Mouse (Mus musculus) heart, embryonic 12.5 days (tissue): ENCODE results near the gene Tut1. TPM values are rescaled to one million over a fixed set of nuclear protein-coding genes. Genes with fewer than 3 reads are reported as not detected.

ENCODE experiments used
- ATAC-seq: fragments of 200-750 bp; cut with Nextera tagmentation; 2 replicates; pipeline ENCODE4 v1.8.0; 2017; ENCODE audit warnings: moderate TSS enrichment, moderate library complexity; ENCODE audit not compliant: insufficient number of reproducible peaks, low FRiP score
- H3K27ac ChIP-seq: fragments of 300-500 bp; sonication (generic); 2 replicates; pipeline ENCODE4 v1.5.1; 2016; ENCODE audit warnings: mild to moderate bottlenecking, moderate library complexity; ENCODE audit not compliant: poor library complexity, severe bottlenecking
- H3K27me3 ChIP-seq: fragments of 300-500 bp; sonication (generic); replicated peaks from 2 replicates; pipeline ENCODE4 v1.6.1; 2016; ENCODE audit warnings: mild to moderate bottlenecking, moderate library complexity
- H3K36me3 ChIP-seq: fragments of 300-500 bp; sonication (generic); 2 replicates; pipeline ENCODE4 v1.6.1; 2016; ENCODE audit warnings: mild to moderate bottlenecking, moderate library complexity
- H3K4me1 ChIP-seq: fragments of 300-500 bp; sonication (generic); replicated peaks from 2 replicates; pipeline ENCODE4 v1.6.1; 2016; ENCODE audit warnings: mild to moderate bottlenecking
- H3K4me2 ChIP-seq: fragments of 300-500 bp; sonication (generic); 2 replicates; pipeline ENCODE4 v1.6.1; 2016; ENCODE audit warnings: mild to moderate bottlenecking, moderate library complexity
- H3K4me3 ChIP-seq: fragments of 300-500 bp; sonication (generic); 2 replicates; pipeline ENCODE4 v1.5.1; 2016; ENCODE audit warnings: mild to moderate bottlenecking
- H3K9ac ChIP-seq: fragments of 300-500 bp; sonication (generic); 2 replicates; pipeline ENCODE4 v1.6.1; 2016; ENCODE audit warnings: mild to moderate bottlenecking, moderate library complexity
- H3K9me3 ChIP-seq: fragments of 300-500 bp; sonication (generic); replicated peaks from 2 replicates; pipeline ENCODE4 v1.6.1; 2016; ENCODE audit warnings: mild to moderate bottlenecking, moderate library complexity
- WGBS: fragments of 180-500 bp; shearing (Covaris S2); methylation state at CpG from one replicate; pipeline ENCODE4 v1.1.7; 2016; 5-methylcytosine and 5-hydroxymethylcytosine counted together
- polyA plus RNA-seq: library from polyadenylated mRNA; unstranded; fragments of >200 nt; fragmentation: Nextera tagmentation; extraction: Ambion mirVana; gene quantifications from 2 replicates; pipeline ENCODE4 v1.2.1, GENCODE M21; 2016

Gene Tut1
- 17.1 and 19.4 TPM in 2 replicates for polyA plus RNA-seq

- no peaks in the 10 kb centered on the region for H3K9me3 ChIP-seq
- no peaks in the 10 kb centered on the region for H3K27me3 ChIP-seq
- 1% methylated on average over 46 of the region's 46 CpGs for WGBS
- peak within 1 kb of the TSS; percentile 87 for H3K4me3 ChIP-seq
- peak within 1 kb of the TSS; percentile 81 for H3K4me2 ChIP-seq
- H3K27ac ChIP-seq = peak within 1 kb of the TSS; percentile 76
- H3K36me3 ChIP-seq = peaks cover 71% of the 10 kb centered on the region
- ATAC-seq = peak; percentile 90
- peak within 1 kb of the TSS; percentile 86 for H3K9ac ChIP-seq
- H3K4me1 ChIP-seq = peaks cover 16% of the 10 kb centered on the region
Observed at GRCm38 (mm10) chr19:8953135-8954039, at the start of gene Tut1. Gene Tut1, plus strand, starts transcription at chr19:8953847.

- Histone ChIP-seq H3K9ac (no peak overlapping the region), H3K4me1 (no peaks in the 10 kb centered on the region), H3K36me3 (peaks cover 95% of the 10 kb centered on the region), H3K27me3 (no peaks in the 10 kb centered on the region), H3K27ac (no peak overlapping the region), H3K9me3 (no peaks in the 10 kb centered on the region), H3K4me3 (no peak overlapping the region), H3K4me2 (no peak overlapping the region)
- 84% methylated on average over 6 of the region's 6 CpGs for WGBS
- no peak for ATAC-seq
Observed at GRCm38 (mm10) chr19:8908531-8908930, 45.1 kb upstream of the Tut1 start.

GRCm38 (mm10) chr19:8911810-8912209 lies 41.8 kb upstream of the Tut1 start:
- no peaks in the 10 kb centered on the region for H3K9me3 ChIP-seq
- H3K4me1 ChIP-seq = no peaks in the 10 kb centered on the region
- no peak overlapping the region for H3K9ac ChIP-seq
- H3K4me2 ChIP-seq = no peak overlapping the region
- H3K36me3 ChIP-seq = peaks cover 100% of the 10 kb centered on the region
- 90% methylated on average over 5 of the region's 5 CpGs for WGBS
- no peak for ATAC-seq
- no peak overlapping the region for H3K4me3 ChIP-seq
- H3K27ac ChIP-seq = no peak overlapping the region
- no peaks in the 10 kb centered on the region for H3K27me3 ChIP-seq

- peaks cover 79% of the 10 kb centered on the region for H3K36me3 ChIP-seq
- ATAC-seq = no peak
- H3K9ac ChIP-seq = no peak overlapping the region
- WGBS = 93% methylated on average over 3 of the region's 3 CpGs
- H3K4me2 ChIP-seq = no peak overlapping the region
- no peaks in the 10 kb centered on the region for H3K4me1 ChIP-seq
- no peaks in the 10 kb centered on the region for H3K9me3 ChIP-seq
- H3K4me3 ChIP-seq = no peak overlapping the region
- H3K27me3 ChIP-seq = no peaks in the 10 kb centered on the region
- H3K27ac ChIP-seq = no peak overlapping the region
Observed at GRCm38 (mm10) chr19:8914212-8914611, 39.4 kb upstream of the Tut1 start.

GRCm38 (mm10) chr19:8919000-8919399 lies 34.6 kb upstream of the Tut1 start:
- WGBS = 92% methylated on average over 3 of the region's 3 CpGs

GRCm38 (mm10) chr19:8919684-8920072 lies 34.0 kb upstream of the Tut1 start:
- no peaks in the 10 kb centered on the region for H3K9me3 ChIP-seq
- H3K4me3 ChIP-seq = peak overlapping the region; percentile 86
- peak overlapping the region; percentile 86 for H3K27ac ChIP-seq
- no peak overlapping the region for H3K9ac ChIP-seq
- H3K4me2 ChIP-seq = peak overlapping the region; percentile 83
- WGBS = 64% methylated on average over 6 of the region's 6 CpGs
- peaks cover 31% of the 10 kb centered on the region for H3K36me3 ChIP-seq
- H3K27me3 ChIP-seq = no peaks in the 10 kb centered on the region
- no peak for ATAC-seq
- peaks cover 15% of the 10 kb centered on the region for H3K4me1 ChIP-seq

More at GRCm38 (mm10) chr19:8919000-8919399, 34.6 kb upstream of the Tut1 start:
- Histone ChIP-seq H3K9ac (no peak overlapping the region), H3K27me3 (no peaks in the 10 kb centered on the region), H3K4me3 (no peak overlapping the region), H3K4me1 (peaks cover 15% of the 10 kb centered on the region), H3K27ac (no peak overlapping the region), H3K4me2 (no peak overlapping the region), H3K9me3 (no peaks in the 10 kb centered on the region), H3K36me3 (peaks cover 34% of the 10 kb centered on the region)
- ATAC-seq = no peak

GRCm38 (mm10) chr19:8920073-8920736 lies 33.4 kb upstream of the Tut1 start, which contains the start of gene B3gat3:
Gene B3gat3, plus strand, starts transcription at chr19:8920374.
- Histone ChIP-seq H3K4me1 (peaks cover 15% of the 10 kb centered on the region), H3K9ac (peak within 1 kb of the TSS; percentile 88), H3K9me3 (no peaks in the 10 kb centered on the region), H3K4me2 (peak within 1 kb of the TSS; percentile 83), H3K27me3 (no peaks in the 10 kb centered on the region), H3K27ac (peak within 1 kb of the TSS; percentile 86), H3K4me3 (peak within 1 kb of the TSS; percentile 86), H3K36me3 (peaks cover 27% of the 10 kb centered on the region)
- ATAC-seq = peak; percentile 98
- 2% methylated on average over 50 of the region's 50 CpGs for WGBS

GRCm38 (mm10) chr19:8920836-8921291 lies 32.8 kb upstream of the Tut1 start:
- Histone ChIP-seq H3K4me2 (peak overlapping the region; percentile 83), H3K4me1 (peaks cover 15% of the 10 kb centered on the region), H3K36me3 (peaks cover 27% of the 10 kb centered on the region), H3K27ac (peak overlapping the region; percentile 86), H3K4me3 (peak overlapping the region; percentile 86), H3K9me3 (no peaks in the 10 kb centered on the region), H3K27me3 (no peaks in the 10 kb centered on the region), H3K9ac (peak overlapping the region; percentile 88)
- no peak for ATAC-seq
- 1% methylated on average over 6 of the region's 6 CpGs for WGBS

- ATAC-seq = no peak
- 78% methylated on average over 9 of the region's 9 CpGs for WGBS
- Histone ChIP-seq H3K27me3 (no peaks in the 10 kb centered on the region), H3K36me3 (peaks cover 27% of the 10 kb centered on the region), H3K9me3 (no peaks in the 10 kb centered on the region), H3K4me2 (peak overlapping the region; percentile 83), H3K4me3 (no peak overlapping the region; the same call in 1 of the 2 replicates), H3K4me1 (peaks cover 15% of the 10 kb centered on the region), H3K9ac (0 out of 2 replicates have a peak overlapping the region, but pooled peaks have one; percentile 25), H3K27ac (no peak overlapping the region)
Observed at GRCm38 (mm10) chr19:8921741-8922140, 31.9 kb upstream of the Tut1 start.

GRCm38 (mm10) chr19:8926766-8927165 lies 26.9 kb upstream of the Tut1 start:
- H3K36me3 ChIP-seq = peaks cover 41% of the 10 kb centered on the region
- H3K9ac ChIP-seq = no peak overlapping the region
- WGBS = 92% methylated on average over 2 of the region's 2 CpGs

More at GRCm38 (mm10) chr19:8926766-8927165, 26.9 kb upstream of the Tut1 start:
- Histone ChIP-seq H3K27ac (no peak overlapping the region), H3K9me3 (no peaks in the 10 kb centered on the region), H3K27me3 (no peaks in the 10 kb centered on the region; the same call in 1 of the 2 replicates), H3K4me3 (no peak overlapping the region), H3K4me1 (peaks cover 19% of the 10 kb centered on the region), H3K4me2 (no peak overlapping the region)
- no peak for ATAC-seq
